Mouse (Mus musculus) small intestine, adult 2 months (tissue): Measurements from ENCODE around the gene Cant1. TPM values are rescaled to one million over a fixed set of nuclear protein-coding genes. Genes with fewer than 3 reads are reported as not detected.
A peak's percentile ranks its signal among the peaks of the same experiment; 100 is the strongest.

Source experiments
- H3K27ac ChIP-seq: fragments of 200-500 bp; 2 replicates; pipeline ENCODE4 v1.5.1; 2012; ENCODE audit warnings: low read depth, low read length, control low read depth, inconsistent platforms; ENCODE audit not compliant: insufficient read depth
- H3K27me3 ChIP-seq: fragments of 200-500 bp; 2 replicates; pipeline ENCODE4 v1.6.1; 2012; ENCODE audit warnings: mild to moderate bottlenecking, moderate library complexity, low read length, inconsistent platforms; ENCODE audit not compliant: control insufficient read depth, insufficient read depth
- H3K36me3 ChIP-seq: fragments of 200-500 bp; 2 replicates; pipeline ENCODE4 v1.6.1; 2012; ENCODE audit warnings: mild to moderate bottlenecking, low read length, control low read depth, inconsistent platforms; ENCODE audit not compliant: control insufficient read depth, insufficient read depth
- H3K4me1 ChIP-seq: fragments of 200-500 bp; 2 replicates; pipeline ENCODE4 v1.6.1; 2012; ENCODE audit warnings: low read length, inconsistent platforms, mixed read lengths; ENCODE audit not compliant: control insufficient read depth, insufficient read depth, insufficient read length
- H3K4me3 ChIP-seq: fragments of 200-500 bp; 2 replicates; pipeline ENCODE4 v1.5.1; 2012; ENCODE audit warnings: low read depth, mild to moderate bottlenecking, control low read depth, inconsistent platforms, low read length, moderate library complexity
- CTCF ChIP-seq: fragments of 200-500 bp; IDR thresholded peaks from 2 replicates; pipeline ENCODE4 v1.5.1; 2012; ENCODE audit warnings: low read depth, mild to moderate bottlenecking, control low read depth, inconsistent platforms, low read length, moderate library complexity, mixed read lengths; ENCODE audit not compliant: insufficient replicate concordance, insufficient read length; ENCODE audit errors: extremely low read depth
- POLR2A ChIP-seq: fragments of 200-500 bp; IDR thresholded peaks from 2 replicates; pipeline ENCODE4 v1.6.1; 2012; ENCODE audit warnings: low read depth, mild to moderate bottlenecking, control low read depth, inconsistent platforms, low read length, moderate library complexity
- WGBS: fragments of 180-500 bp; shearing (Covaris S2); methylation state at CpG from one replicate; pipeline ENCODE4 v1.1.7; 2018; 5-methylcytosine and 5-hydroxymethylcytosine counted together
- polyA plus RNA-seq: library from polyadenylated mRNA; depleted of rRNA; stranded (reverse); fragments of >200 nt; gene quantifications from 2 replicates; pipeline ENCODE4 v1.2.3, GENCODE M21; 2012

Cant1 gene
- polyA plus RNA-seq, 1 experiment: 158 TPM

- Histone ChIP-seq H3K4me3 (no peak overlapping the region), H3K27me3 (no peaks in the 10 kb centered on the region), H3K36me3 (no peaks in the 10 kb centered on the region), H3K27ac (no peak overlapping the region), H3K4me1 (no peaks in the 10 kb centered on the region)
- TF ChIP-seq POLR2A: no peak
- TF ChIP-seq CTCF: no peak
- 78% methylated on average over 7 of the region's 7 CpGs for WGBS
These were observed 47.0 kb downstream of the Cant1 start for GRCm38 (mm10) chr11:118371876-118372275.

- 75% methylated on average over 8 of the region's 8 CpGs for WGBS
- TF ChIP-seq CTCF (no peak), POLR2A (no peak)
- Histone ChIP-seq H3K27ac (no peak overlapping the region), H3K27me3 (no peaks in the 10 kb centered on the region), H3K4me3 (no peak overlapping the region), H3K4me1 (no peaks in the 10 kb centered on the region), H3K36me3 (no peaks in the 10 kb centered on the region)
These were observed 49.2 kb downstream of the Cant1 start for GRCm38 (mm10) chr11:118369657-118370056.

GRCm38 (mm10) chr11:118369251-118369650 is 49.6 kb downstream of the Cant1 start:
- H3K36me3 ChIP-seq: no peaks in the 10 kb centered on the region
- no peak overlapping the region for H3K27ac ChIP-seq
- no peaks in the 10 kb centered on the region for H3K4me1 ChIP-seq
- H3K27me3 ChIP-seq: no peaks in the 10 kb centered on the region
- WGBS: 74% methylated on average over 5 of the region's 5 CpGs
- TF ChIP-seq POLR2A (no peak), CTCF (no peak)
- no peak overlapping the region for H3K4me3 ChIP-seq

- no peak for TF ChIP-seq POLR2A
- TF ChIP-seq CTCF: no peak
- H3K27me3 ChIP-seq: no peaks in the 10 kb centered on the region
- H3K36me3 ChIP-seq: no peaks in the 10 kb centered on the region
- H3K4me3 ChIP-seq: no peak overlapping the region
- H3K27ac ChIP-seq: no peak overlapping the region
- H3K4me1 ChIP-seq: peaks cover 2% of the 10 kb centered on the region; the same call in 1 of the 2 replicates
- WGBS: 61% methylated on average over 3 of the region's 3 CpGs
These were observed 50.6 kb downstream of the Cant1 start for GRCm38 (mm10) chr11:118368330-118368729.

GRCm38 (mm10) chr11:118366559-118366958 is 52.3 kb downstream of the Cant1 start:
- H3K27ac ChIP-seq: peak overlapping the region; percentile 10; the same call in 1 of the 2 replicates
- WGBS: 77% methylated on average over 8 of the region's 8 CpGs
- H3K4me1 ChIP-seq: peaks cover 7% of the 10 kb centered on the region; the same call in 1 of the 2 replicates
- TF ChIP-seq CTCF: no peak
- no peak for TF ChIP-seq POLR2A
- no peaks in the 10 kb centered on the region for H3K27me3 ChIP-seq
- no peaks in the 10 kb centered on the region for H3K36me3 ChIP-seq
- H3K4me3 ChIP-seq: no peak overlapping the region

- Histone ChIP-seq H3K36me3 (no peaks in the 10 kb centered on the region), H3K4me3 (no peak overlapping the region), H3K27me3 (no peaks in the 10 kb centered on the region), H3K27ac (peak overlapping the region; percentile 10; the same call in 1 of the 2 replicates), H3K4me1 (peaks cover 7% of the 10 kb centered on the region; the same call in 1 of the 2 replicates)
- 49% methylated on average over 3 of the region's 3 CpGs for WGBS
- TF ChIP-seq CTCF (no peak), POLR2A (no peak)
These were observed 52.8 kb downstream of the Cant1 start for GRCm38 (mm10) chr11:118366108-118366507.

- WGBS: 69% methylated on average over 7 of the region's 7 CpGs
- TF ChIP-seq POLR2A: no peak
- TF ChIP-seq CTCF: no peak
These were observed 53.7 kb downstream of the Cant1 start for GRCm38 (mm10) chr11:118365171-118365570.

GRCm38 (mm10) chr11:118364021-118364420 is 54.9 kb downstream of the Cant1 start:
- 85% methylated on average over 4 of the region's 4 CpGs for WGBS
- H3K36me3 ChIP-seq: no peaks in the 10 kb centered on the region
- no peaks in the 10 kb centered on the region for H3K27me3 ChIP-seq
- H3K27ac ChIP-seq: no peak overlapping the region
- no peak overlapping the region for H3K4me3 ChIP-seq
- H3K4me1 ChIP-seq: peaks cover 13% of the 10 kb centered on the region; the same call in 1 of the 2 replicates
- no peak for TF ChIP-seq CTCF
- no peak for TF ChIP-seq POLR2A

More at GRCm38 (mm10) chr11:118365171-118365570, 53.7 kb downstream of the Cant1 start:
- Histone ChIP-seq H3K27me3 (no peaks in the 10 kb centered on the region), H3K4me3 (no peak overlapping the region), H3K36me3 (no peaks in the 10 kb centered on the region), H3K4me1 (peaks cover 13% of the 10 kb centered on the region; the same call in 1 of the 2 replicates), H3K27ac (peak overlapping the region; percentile 14; the same call in 1 of the 2 replicates)
